Mouse (Mus musculus): ENCODE data around the gene Aco1. TPM values are rescaled to one million over a fixed set of nuclear protein-coding genes. Genes with fewer than 3 reads are reported as not detected.

Aco1 gene
- total and polyA plus RNA-seq, 3 experiments: 34.1 to 144 (median 119) TPM

GRCm38 (mm10) chr4:40160591-40161434 lies 17.9 kb downstream of the Aco1 start:
- H3K9me3 ChIP-seq (replicated peaks): peaks cover 7% of the 10 kb centered on the region
- TF ChIP-seq CTCF (IDR thresholded peaks at IDR 0.05; ENCODE audit: low read depth, low read length) (no peak), TAL1 (conservative IDR thresholded peaks at IDR 0.05; ENCODE audit: low read depth, low read length) (no peak), GATA1 (IDR thresholded peaks at IDR 0.05; ENCODE audit: borderline replicate concordance, low read length) (no peak), POLR2AphosphoS5 (IDR thresholded peaks at IDR 0.05; ENCODE audit: insufficient replicate concordance, low read depth, low read length) (no peak), GATA2 (IDR thresholded peaks at IDR 0.05; ENCODE audit: borderline replicate concordance, low read depth, low read length) (no peak)
- DNase-seq (ENCODE audit: low spot score): no peak
- H3K4me1 ChIP-seq (ENCODE audit: insufficient read depth, low read depth, low read length): peaks cover 42% of the 10 kb centered on the region
- no peak for ATAC-seq (ENCODE audit: extremely low read depth, insufficient number of reproducible peaks, low FRiP score, poor library complexity, severe bottlenecking)
- H3K4me3 ChIP-seq (ENCODE audit: low read depth, low read length): no peak overlapping the region
- peaks cover 68% of the 10 kb centered on the region for H3K36me3 ChIP-seq (replicated peaks)
- H3K27me3 ChIP-seq (ENCODE audit: insufficient read depth, low read length): no peaks in the 10 kb centered on the region

DNA sequence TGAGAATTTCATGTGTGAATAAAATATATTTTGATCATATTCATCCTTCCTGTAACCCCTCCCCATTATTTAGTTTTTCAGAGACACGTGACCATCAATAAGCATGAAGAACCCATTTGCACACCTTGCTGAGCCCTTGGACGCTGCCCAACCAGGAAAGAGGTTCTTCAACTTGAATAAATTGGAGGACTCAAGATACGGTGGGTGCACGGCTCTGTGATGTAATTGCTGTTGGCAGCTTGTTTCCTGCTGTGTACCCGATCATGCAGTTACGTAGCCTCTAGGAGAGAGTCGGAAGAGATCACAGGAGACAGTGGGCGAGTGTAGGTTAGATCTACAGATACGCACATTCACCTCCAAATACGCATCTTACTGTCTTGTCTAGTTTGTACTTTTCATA lies 20.8 kb downstream of the Aco1 start:
- TF ChIP-seq POLR2AphosphoS5 (IDR thresholded peaks at IDR 0.05; ENCODE audit: insufficient replicate concordance, low read depth, low read length): no peak
- no peak for TF ChIP-seq CTCF (IDR thresholded peaks at IDR 0.05; ENCODE audit: low read depth, low read length)
- TF ChIP-seq GATA1 (IDR thresholded peaks at IDR 0.05; ENCODE audit: borderline replicate concordance, low read length): no peak
- TF ChIP-seq TAL1 (conservative IDR thresholded peaks at IDR 0.05; ENCODE audit: low read depth, low read length): no peak
- TF ChIP-seq GATA2 (IDR thresholded peaks at IDR 0.05; ENCODE audit: borderline replicate concordance, low read depth, low read length): no peak
- no peak for DNase-seq (ENCODE audit: low spot score)
- H3K9me3 ChIP-seq (replicated peaks): peaks cover 7% of the 10 kb centered on the region
- no peak overlapping the region for H3K4me3 ChIP-seq (ENCODE audit: low read depth, low read length)
- no peaks in the 10 kb centered on the region for H3K27me3 ChIP-seq (ENCODE audit: insufficient read depth, low read length)
- ATAC-seq (ENCODE audit: extremely low read depth, insufficient number of reproducible peaks, low FRiP score, poor library complexity, severe bottlenecking): no peak
- peaks cover 29% of the 10 kb centered on the region for H3K4me1 ChIP-seq (ENCODE audit: insufficient read depth, low read depth, low read length)
- H3K36me3 ChIP-seq (replicated peaks): peaks cover 84% of the 10 kb centered on the region

GRCm38 (mm10) chr4:40171477-40171876 lies 28.6 kb downstream of the Aco1 start:
- ATAC-seq (ENCODE audit: extremely low read depth, insufficient number of reproducible peaks, low FRiP score, poor library complexity, severe bottlenecking) (no peak), DNase-seq (ENCODE audit: low spot score) (no peak)
- peaks cover 91% of the 10 kb centered on the region for H3K36me3 ChIP-seq (replicated peaks)
- no peak for TF ChIP-seq CTCF (IDR thresholded peaks at IDR 0.05; ENCODE audit: low read depth, low read length)
- TF ChIP-seq POLR2AphosphoS5 (IDR thresholded peaks at IDR 0.05; ENCODE audit: insufficient replicate concordance, low read depth, low read length): no peak
- no peak for TF ChIP-seq GATA2 (IDR thresholded peaks at IDR 0.05; ENCODE audit: borderline replicate concordance, low read depth, low read length)
- TF ChIP-seq GATA1 (IDR thresholded peaks at IDR 0.05; ENCODE audit: borderline replicate concordance, low read length): no peak
- TF ChIP-seq TAL1 (conservative IDR thresholded peaks at IDR 0.05; ENCODE audit: low read depth, low read length): no peak
- H3K4me3 ChIP-seq (ENCODE audit: low read depth, low read length): no peak overlapping the region
- H3K27me3 ChIP-seq (ENCODE audit: insufficient read depth, low read length): no peaks in the 10 kb centered on the region
- no peaks in the 10 kb centered on the region for H3K9me3 ChIP-seq (replicated peaks)
- peaks cover 33% of the 10 kb centered on the region for H3K4me1 ChIP-seq (ENCODE audit: insufficient read depth, low read depth, low read length)

GRCm38 (mm10) chr4:40172336-40172735 lies 29.5 kb downstream of the Aco1 start:
- H3K36me3 ChIP-seq (replicated peaks): peaks cover 88% of the 10 kb centered on the region
- ATAC-seq (ENCODE audit: extremely low read depth, insufficient number of reproducible peaks, low FRiP score, poor library complexity, severe bottlenecking) (no peak), DNase-seq (ENCODE audit: low spot score) (no peak)
- H3K27me3 ChIP-seq (ENCODE audit: insufficient read depth, low read length): no peaks in the 10 kb centered on the region
- no peak overlapping the region for H3K4me3 ChIP-seq (ENCODE audit: low read depth, low read length)
- no peaks in the 10 kb centered on the region for H3K9me3 ChIP-seq (replicated peaks)
- peaks cover 36% of the 10 kb centered on the region for H3K4me1 ChIP-seq (ENCODE audit: insufficient read depth, low read depth, low read length)
- TF ChIP-seq GATA1 (IDR thresholded peaks at IDR 0.05; ENCODE audit: borderline replicate concordance, low read length): no peak
- no peak for TF ChIP-seq TAL1 (conservative IDR thresholded peaks at IDR 0.05; ENCODE audit: low read depth, low read length)
- no peak for TF ChIP-seq GATA2 (IDR thresholded peaks at IDR 0.05; ENCODE audit: borderline replicate concordance, low read depth, low read length)
- no peak for TF ChIP-seq POLR2AphosphoS5 (IDR thresholded peaks at IDR 0.05; ENCODE audit: insufficient replicate concordance, low read depth, low read length)
- no peak for TF ChIP-seq CTCF (IDR thresholded peaks at IDR 0.05; ENCODE audit: low read depth, low read length)

GRCm38 (mm10) chr4:40174321-40174720 lies 31.4 kb downstream of the Aco1 start:
- H3K4me1 ChIP-seq (ENCODE audit: insufficient read depth, low read depth, low read length): peaks cover 36% of the 10 kb centered on the region
- peaks cover 85% of the 10 kb centered on the region for H3K36me3 ChIP-seq (replicated peaks)
- H3K9me3 ChIP-seq (replicated peaks): no peaks in the 10 kb centered on the region
- H3K4me3 ChIP-seq (ENCODE audit: low read depth, low read length): no peak overlapping the region
- ATAC-seq (ENCODE audit: extremely low read depth, insufficient number of reproducible peaks, low FRiP score, poor library complexity, severe bottlenecking): no peak
- no peak for DNase-seq (ENCODE audit: low spot score)
- TF ChIP-seq TAL1 (conservative IDR thresholded peaks at IDR 0.05; ENCODE audit: low read depth, low read length) (no peak), POLR2AphosphoS5 (IDR thresholded peaks at IDR 0.05; ENCODE audit: insufficient replicate concordance, low read depth, low read length) (no peak), GATA2 (IDR thresholded peaks at IDR 0.05; ENCODE audit: borderline replicate concordance, low read depth, low read length) (no peak), CTCF (IDR thresholded peaks at IDR 0.05; ENCODE audit: low read depth, low read length) (no peak), GATA1 (IDR thresholded peaks at IDR 0.05; ENCODE audit: borderline replicate concordance, low read length) (no peak)
- H3K27me3 ChIP-seq (ENCODE audit: insufficient read depth, low read length): no peaks in the 10 kb centered on the region

- H3K36me3 ChIP-seq (replicated peaks): peaks cover 91% of the 10 kb centered on the region
- DNase-seq (ENCODE audit: low spot score) (peak; percentile 80), ATAC-seq (ENCODE audit: extremely low read depth, insufficient number of reproducible peaks, low FRiP score, poor library complexity, severe bottlenecking) (peak; percentile 94)
- H3K9me3 ChIP-seq (replicated peaks): no peaks in the 10 kb centered on the region
- H3K4me1 ChIP-seq (ENCODE audit: insufficient read depth, low read depth, low read length): peaks cover 70% of the 10 kb centered on the region
- TF ChIP-seq GATA1 (IDR thresholded peaks at IDR 0.05; ENCODE audit: borderline replicate concordance, low read length) (no peak), POLR2AphosphoS5 (IDR thresholded peaks at IDR 0.05; ENCODE audit: insufficient replicate concordance, low read depth, low read length) (0 out of 2 replicates have a peak, but pooled peaks have one; percentile 60), CTCF (IDR thresholded peaks at IDR 0.05; ENCODE audit: low read depth, low read length) (no peak), TAL1 (conservative IDR thresholded peaks at IDR 0.05; ENCODE audit: low read depth, low read length) (peak; percentile 70), GATA2 (IDR thresholded peaks at IDR 0.05; ENCODE audit: borderline replicate concordance, low read depth, low read length) (no peak; the same call in 1 of the 2 replicates)
- H3K4me3 ChIP-seq (ENCODE audit: low read depth, low read length): peak overlapping the region; percentile 68
- no peaks in the 10 kb centered on the region for H3K27me3 ChIP-seq (ENCODE audit: insufficient read depth, low read length)
Observed at GRCm38 (mm10) chr4:40178584-40178983, 35.7 kb downstream of the Aco1 start.

Data from G1E (cell line).